ENCODE assay signal across 23 mouse cellular contexts in genomic region chr2:31468857-31469256, GRCm38 (mm10). TPM values are rescaled to one million over a fixed set of nuclear protein-coding genes. Genes with fewer than 3 reads are reported as not detected.
A peak's percentile ranks its signal among the peaks of the same experiment; 100 is the strongest.
DNase-seq lines count a peak whose midpoint lies in the region; ATAC-seq and TF ChIP-seq lines count a peak whose summit lies in the region.
"Had no signal": no experiment of that assay in that cellular context is flagged by ENCODE, and none has a peak within 500 bp of the region (broad histone marks: within the 10 kb centered on the region; RNA-seq: fewer than 3 reads in every experiment).

No protein-coding gene starts in this region.

- TF ChIP-seq EP300 in CH12.LX (IDR thresholded peaks at IDR 0.05; ENCODE audit: low read length) = no peak

- TF ChIP-seq POLR2A in liver, adult 2 months (IDR thresholded peaks at IDR 0.05; ENCODE audit: extremely low read depth, insufficient read depth, low read length) = no peak
- TF ChIP-seq POLR2A in CH12.LX (IDR thresholded peaks at IDR 0.05; ENCODE audit: low read depth, low read length) = no peak

- TF ChIP-seq RAD21 in CH12.LX (IDR thresholded peaks at IDR 0.05; ENCODE audit: low read depth, low read length) = no peak

- dilution Hi-C loops in CH12.LX (cut with MboI; ENCODE audit: extremely low pct_ligation_motif_present, extremely low pct_unique_long_range_greater_than_20kb, low sequenced_read_pairs) = no loop called here

- in situ Hi-C loops in CH12.LX (cut with MboI; ENCODE audit: low pct_ligation_motif_present, low pct_unique_long_range_greater_than_20kb, low sequenced_read_pairs) (loop anchor here (25.0 kb wide), 1 partner anchor 407 kb away; no protein-coding TSS in a partner anchor), ES-E14 (cut with MboI; ENCODE audit: low sequenced_read_pairs in 2 of 2, unreplicated experiment in 2 of 2) (no loop called here)

- DNase-seq in liver, adult 2 months (ENCODE audit: extremely low read depth, low read depth, low spot score) = peak; percentile 81
- DNase-seq in liver, embryonic 11.5 days (ENCODE audit: low spot score) = no peak
- DNase-seq in CH12.LX (ENCODE audit: extremely low read depth) (no peak), ES-E14 (ENCODE audit: low read depth, low spot score) (no peak)
- no peak for DNase-seq in layer of hippocampus, adult 2 months (ENCODE audit: low spot score in 2 of 2)
- DNase-seq: adrenal gland, adult 2 months; adrenal gland, postnatal 10 days; adrenal gland, postnatal 25 days; cerebellum, adult 11 months; cerebellum, adult 18-20 months; cerebellum, adult 8-10 months; cerebellum, adult 9-11 months; cerebellum, postnatal 36 days; embryo, embryonic 11 days; forebrain, postnatal 0 days had no signal

- peaks cover 14% of the 10 kb centered on the region; the same call in 1 of the 2 replicates for H3K79me2 ChIP-seq in liver, adult 2 months (ENCODE audit: control insufficient read depth, insufficient read depth, low read length)
- no peaks in the 10 kb centered on the region for H3K79me2 ChIP-seq in CH12.LX (replicated peaks; ENCODE audit: control insufficient read depth, extremely low read depth, insufficient read depth, poor library complexity, severe bottlenecking)

- peak overlapping the region; percentile 22 for H3K9ac ChIP-seq in liver, adult 2 months (ENCODE audit: low read depth, low read length)
- no peak overlapping the region for H3K9ac ChIP-seq in liver, embryonic 11.5 days (ENCODE audit: low read depth, low read length)
- no peak overlapping the region for H3K9ac ChIP-seq in CH12.LX (ENCODE audit: insufficient read depth, low read depth)
- no peak overlapping the region for H3K9ac ChIP-seq in ES-E14 (ENCODE audit: insufficient read depth, low read depth, low read length, poor library complexity, severe bottlenecking)
- H3K9ac ChIP-seq in intestine, postnatal 0 days (ENCODE audit: low read depth, low read length) = no peak overlapping the region
- H3K9ac ChIP-seq: embryonic facial prominence, embryonic 15.5 days had no signal

- no peak overlapping the region for H3K4me3 ChIP-seq in liver, adult 2 months (ENCODE audit: insufficient read depth, low read depth, low read length)
- H3K4me3 ChIP-seq in liver, embryonic 11.5 days (ENCODE audit: low read depth, low read length) = no peak overlapping the region
- no peak overlapping the region for H3K4me3 ChIP-seq in CH12.LX (replicated peaks in 1 of 3; ENCODE audit: low read depth in 2 of 3, low read length in 2 of 3, poor library complexity in 1 of 3)
- peak overlapping the region; percentile 92 for H3K4me3 ChIP-seq in E14TG2a.4 (replicated peaks; ENCODE audit: low read length)
- H3K4me3 ChIP-seq in ES-E14 (ENCODE audit: insufficient read depth in 1 of 2, low read depth in 1 of 2, low read length in 2 of 2, poor library complexity in 1 of 2, severe bottlenecking in 1 of 2) = no peak overlapping the region
- H3K4me3 ChIP-seq in layer of hippocampus, adult 2 months = no peak overlapping the region
- H3K4me3 ChIP-seq in intestine, postnatal 0 days (ENCODE audit: low read depth, low read length) = no peak overlapping the region
- H3K4me3 ChIP-seq: erythroblast, embryonic 14.5 days had no signal

- no peak for TF ChIP-seq CTCF in liver, adult 2 months (IDR thresholded peaks at IDR 0.05; ENCODE audit: low read depth, low read length)
- TF ChIP-seq CTCF in CH12.LX (conservative IDR thresholded peaks at IDR 0.05 in 1 of 2, IDR thresholded peaks at IDR 0.05 in 1 of 2; ENCODE audit: low read depth in 2 of 2, low read length in 2 of 2) (no peak), E14TG2a.4 (conservative IDR thresholded peaks at IDR 0.05; ENCODE audit: low read length) (no peak)
- no peak for TF ChIP-seq CTCF in layer of hippocampus, adult 2 months (conservative IDR thresholded peaks at IDR 0.05)
- no peak for TF ChIP-seq CTCF in intestine, postnatal 0 days (IDR thresholded peaks at IDR 0.05; ENCODE audit: low read depth)

- 35% methylated on average over 7 of the region's 7 CpGs for WGBS in liver, adult 2 months
- whole genome bisulfite sequencing in liver, embryonic 11.5 days = 80% methylated on average over 7 of the region's 7 CpGs
- 86% methylated on average over 7 of the region's 7 CpGs for WGBS in intestine, postnatal 0 days

- H3K4me1 ChIP-seq in liver, adult 2 months (ENCODE audit: control insufficient read depth, insufficient read depth, low read length) = peaks cover 24% of the 10 kb centered on the region
- H3K4me1 ChIP-seq in liver, embryonic 11.5 days (replicated peaks; ENCODE audit: control insufficient read depth, insufficient read depth, low read length) = peaks cover 21% of the 10 kb centered on the region; the same call in 1 of the 2 replicates
- peaks cover 21 to 69% of the 10 kb centered on the region in 2 experiments for H3K4me1 ChIP-seq in CH12.LX (ENCODE audit: control insufficient read depth in 1 of 2, insufficient read depth in 2 of 2)
- peaks cover 64% of the 10 kb centered on the region for H3K4me1 ChIP-seq in E14TG2a.4 (replicated peaks; ENCODE audit: low read depth, low read length)
- peaks cover 2 to 24% of the 10 kb centered on the region in 2 experiments; a peak in 3 of 4 replicates for H3K4me1 ChIP-seq in ES-E14 (ENCODE audit: control insufficient read depth in 2 of 2, insufficient read depth in 2 of 2, low read length in 2 of 2, poor library complexity in 1 of 2)
- no peaks in the 10 kb centered on the region for H3K4me1 ChIP-seq in intestine, postnatal 0 days (replicated peaks; ENCODE audit: control insufficient read depth, insufficient read depth, low read length)

- no peak for ATAC-seq in liver, embryonic 11.5 days (replicated peaks; ENCODE audit: low FRiP score)
- ATAC-seq in intestine, postnatal 0 days = no peak
- ATAC-seq: forebrain, postnatal 0 days had no signal

- H3K9me3 ChIP-seq in liver, embryonic 11.5 days (ENCODE audit: control insufficient read depth, low read length) = no peaks in the 10 kb centered on the region
- H3K9me3 ChIP-seq in CH12.LX (replicated peaks; ENCODE audit: low read length) (peaks cover 1% of the 10 kb centered on the region), E14TG2a.4 (ENCODE audit: low read length) (no peaks in the 10 kb centered on the region), ES-E14 (ENCODE audit: control insufficient read depth, insufficient read depth, low read depth, low read length) (no peaks in the 10 kb centered on the region)
- no peaks in the 10 kb centered on the region for H3K9me3 ChIP-seq in intestine, postnatal 0 days (ENCODE audit: control insufficient read depth)
- H3K9me3 ChIP-seq: embryonic facial prominence, embryonic 15.5 days; forebrain, embryonic 10.5 days; forebrain, embryonic 12.5 days; forebrain, embryonic 15.5 days had no signal

- H3K36me3 ChIP-seq in liver, adult 2 months (ENCODE audit: control insufficient read depth, insufficient read depth, low read length) = peaks cover 12% of the 10 kb centered on the region; the same call in 1 of the 2 replicates
- no peaks in the 10 kb centered on the region; the same call in 1 of the 2 replicates for H3K36me3 ChIP-seq in liver, embryonic 11.5 days (ENCODE audit: control insufficient read depth, insufficient read depth, low read length)
- H3K36me3 ChIP-seq in CH12.LX (replicated peaks in 1 of 2; ENCODE audit: control insufficient read depth in 1 of 2, insufficient read depth in 1 of 2, low read length in 1 of 2) (peaks cover 0 to 10% of the 10 kb centered on the region in 2 experiments), E14TG2a.4 (ENCODE audit: insufficient read depth, low read length) (peaks cover 16% of the 10 kb centered on the region), ES-E14 (ENCODE audit: control insufficient read depth, insufficient read depth, low read length, poor library complexity, severe bottlenecking) (peaks cover 5% of the 10 kb centered on the region)
- no peaks in the 10 kb centered on the region for H3K36me3 ChIP-seq in intestine, postnatal 0 days (ENCODE audit: control insufficient read depth, insufficient read depth)
- H3K36me3 ChIP-seq: embryonic facial prominence, embryonic 13.5 days; embryonic facial prominence, embryonic 15.5 days; forebrain, embryonic 10.5 days; forebrain, embryonic 12.5 days; forebrain, embryonic 15.5 days had no signal

- H3K4me2 ChIP-seq in liver, embryonic 11.5 days = no peak overlapping the region
- no peak overlapping the region for H3K4me2 ChIP-seq in CH12.LX (ENCODE audit: insufficient read depth, low read depth, poor library complexity, severe bottlenecking)
- H3K4me2 ChIP-seq in intestine, postnatal 0 days (replicated peaks; ENCODE audit: low read depth) = no peak overlapping the region

- peak overlapping the region; percentile 75 for H3K27ac ChIP-seq in liver, adult 2 months (replicated peaks; ENCODE audit: insufficient read depth, low read depth, low read length)
- H3K27ac ChIP-seq in liver, embryonic 11.5 days (ENCODE audit: low read depth, low read length) = no peak overlapping the region
- H3K27ac ChIP-seq in CH12.LX (ENCODE audit: insufficient read depth, low read depth) = no peak overlapping the region
- no peak overlapping the region for H3K27ac ChIP-seq in ES-E14 (ENCODE audit: insufficient read depth, low read depth, low read length, poor library complexity, severe bottlenecking)
- H3K27ac ChIP-seq in layer of hippocampus, adult 2 months = no peak overlapping the region
- H3K27ac ChIP-seq in intestine, postnatal 0 days (ENCODE audit: low read depth, low read length) = no peak overlapping the region
- H3K27ac ChIP-seq: embryonic facial prominence, embryonic 13.5 days; embryonic facial prominence, embryonic 15.5 days; forebrain, embryonic 10.5 days; forebrain, embryonic 12.5 days; forebrain, embryonic 15.5 days had no signal

- H3K27me3 ChIP-seq in liver, adult 2 months (ENCODE audit: control insufficient read depth, insufficient read depth, low read length) = no peaks in the 10 kb centered on the region
- peaks cover 13% of the 10 kb centered on the region for H3K27me3 ChIP-seq in liver, embryonic 11.5 days (replicated peaks; ENCODE audit: control insufficient read depth, insufficient read depth, low read length)
- H3K27me3 ChIP-seq in CH12.LX (replicated peaks) (no peaks in the 10 kb centered on the region), E14TG2a.4 (ENCODE audit: insufficient read depth, low read length) (peaks cover 41% of the 10 kb centered on the region)
- no peaks in the 10 kb centered on the region for H3K27me3 ChIP-seq in intestine, postnatal 0 days (replicated peaks; ENCODE audit: control insufficient read depth, insufficient read depth, low read length)

TF ChIP-seq in CH12.LX, 34 proteins besides CTCF, POLR2A, EP300 and RAD21 (continues in another document):
- no peak for TF ChIP-seq MYC (IDR thresholded peaks at IDR 0.05; ENCODE audit: low read depth, low read length)

RNA-seq across cellular contexts. Expression of gene Ass1, which starts 1.1 kb away (rescaled TPM):
- total RNA-seq in liver, adult 2 months (2014; rRNA removed) = 3,064 and 4,344 TPM in 2 replicates
- polyA plus RNA-seq in liver, adult 2 months (2012; rRNA removed) = 3,470 and 3,993 TPM in 2 replicates
- polyA plus RNA-seq in liver, embryonic 11.5 days (2014; fragmentation: Nextera tagmentation; extraction: Ambion mirVana) = 65.1 and 72.4 TPM in 2 replicates
- total RNA-seq in CH12.LX (2012; rRNA removed) = 45.1 and 64.4 TPM in 2 replicates
- 87.8 and 97.4 TPM in 2 replicates for total RNA-seq in CH12.LX (2014; rRNA removed)
- polyA plus RNA-seq in CH12.LX (2012; ENCODE audit: insufficient read length, low read depth) = 204 and 211 TPM in 2 replicates
- total RNA-seq in ES-E14 (2012; rRNA removed) = 120 and 154 TPM in 2 replicates
- total RNA-seq in layer of hippocampus, adult 2 months (2021) = 10 to 100 TPM; 27.5 to 27.7 TPM
- 492 and 545 TPM in 2 replicates for polyA plus RNA-seq in intestine, postnatal 0 days (2015; fragmentation: Nextera tagmentation; extraction: Ambion mirVana)

Comparison
In these comparisons a context has a peak if more than half of its experiments do, and no peak if none do; other contexts are left out.
1. RNA of gene Ass1, which starts 1.1 kb away (total RNA-seq): 3,064 to 4,344 TPM in liver, adult 2 months; 120 to 154 TPM in ES-E14, 45.1 to 97.4 TPM in CH12.LX and 27.5 to 27.7 TPM in layer of hippocampus, adult 2 months; every median in the first group is over 10 times any median in the second.